In genomic region chr6:70921274-70922074, GRCm38 (mm10) we compare ENCODE assay signal across 8 mouse cellular contexts. TPM values are rescaled to one million over a fixed set of nuclear protein-coding genes. Genes with fewer than 3 reads are reported as not detected.
DNase-seq lines count a peak whose midpoint lies in the region; ATAC-seq and TF ChIP-seq lines count a peak whose summit lies in the region.

No protein-coding gene starts in this region.

- WGBS in heart, embryonic 16.5 days: 8% methylated on average over 22 of the region's 22 CpGs

- peak overlapping the region; percentile 21; the same call in 1 of the 2 replicates for H3K4me3 ChIP-seq in E14TG2a.4 (replicated peaks; ENCODE audit: low read length)
- no peak overlapping the region for H3K4me3 ChIP-seq in heart, embryonic 16.5 days (ENCODE audit: low read length)

- TF ChIP-seq CTCF in E14TG2a.4 (conservative IDR thresholded peaks at IDR 0.05; ENCODE audit: low read length): peak; percentile 91

- no peaks in the 10 kb centered on the region for H3K36me3 ChIP-seq in E14TG2a.4 (ENCODE audit: insufficient read depth, low read length)
- H3K36me3 ChIP-seq in heart, embryonic 16.5 days (ENCODE audit: control insufficient read depth, insufficient read depth): no peaks in the 10 kb centered on the region

- H3K9ac ChIP-seq in heart, embryonic 16.5 days (ENCODE audit: low read length): no peak overlapping the region

- DNase-seq in adrenal gland, postnatal 10 days: peak; percentile 55
- DNase-seq in embryo, embryonic 9.5 days (ENCODE audit: extremely low spot score): peak; percentile 72
- peak; percentile 43 for DNase-seq in kidney, postnatal 14 days
- DNase-seq in lung, adult 18-20 months: peak; percentile 6 to 24

- H3K27ac ChIP-seq in heart, embryonic 16.5 days (ENCODE audit: low read length): no peak overlapping the region

- peaks cover 10% of the 10 kb centered on the region for H3K4me1 ChIP-seq in E14TG2a.4 (replicated peaks; ENCODE audit: low read depth, low read length)
- no peaks in the 10 kb centered on the region for H3K4me1 ChIP-seq in heart, embryonic 16.5 days (ENCODE audit: control insufficient read depth, insufficient read depth, low read length)

- H3K4me2 ChIP-seq in heart, embryonic 16.5 days (ENCODE audit: low read depth, low read length): peak overlapping the region; percentile 49

- peaks cover 29% of the 10 kb centered on the region for H3K27me3 ChIP-seq in E14TG2a.4 (ENCODE audit: insufficient read depth, low read length)
- peaks cover 3% of the 10 kb centered on the region; the same call in 1 of the 2 replicates for H3K27me3 ChIP-seq in heart, embryonic 16.5 days (ENCODE audit: control insufficient read depth, insufficient read depth, low read length)

- no peaks in the 10 kb centered on the region for H3K9me3 ChIP-seq in E14TG2a.4 (ENCODE audit: low read length)
- no peaks in the 10 kb centered on the region for H3K9me3 ChIP-seq in heart, embryonic 16.5 days (replicated peaks; ENCODE audit: control insufficient read depth, low read length)

- ATAC-seq in heart, embryonic 16.5 days (replicated peaks; ENCODE audit: extremely low read depth, insufficient read depth, low FRiP score): no peak
- ATAC-seq in neutrophil, adult 5-6 weeks (ENCODE audit: extremely low read depth, insufficient number of reproducible peaks, low FRiP score, poor library complexity, severe bottlenecking): 0 out of 2 replicates have a peak, but pooled peaks have one; percentile 30
- no peak; the same call in 1 of the 2 replicates for ATAC-seq in monocyte, adult 5-6 weeks (replicated peaks; ENCODE audit: insufficient number of reproducible peaks, low FRiP score, low TSS enrichment, poor library complexity, severe bottlenecking)

RNA-seq across cellular contexts. Expression of gene Tex37, which starts 2.7 kb away (rescaled TPM):
- total RNA-seq in adrenal gland, postnatal 10 days (2021): not detected
- polyA plus RNA-seq in heart, embryonic 16.5 days (2015; fragmentation: Nextera tagmentation; extraction: Ambion mirVana): not detected in 2 replicates
- not detected in 2 replicates for total RNA-seq in neutrophil, adult 5-6 weeks (2017)
- total RNA-seq in monocyte, adult 5-6 weeks (2017): not detected in 3 replicates

RNA-seq across cellular contexts. Expression of gene Foxi3, which starts 34.9 kb away (rescaled TPM):
- total RNA-seq in adrenal gland, postnatal 10 days (2021): not detected
- polyA plus RNA-seq in heart, embryonic 16.5 days (2015; fragmentation: Nextera tagmentation; extraction: Ambion mirVana): not detected in 2 replicates
- not detected in 2 replicates for total RNA-seq in neutrophil, adult 5-6 weeks (2017)
- total RNA-seq in monocyte, adult 5-6 weeks (2017): not detected in 3 replicates

Comparison
In these comparisons a context has a peak if more than half of its experiments do, and no peak if none do; other contexts are left out.
1. DNase-seq: peak in every context shown above with its lines; median percentile 72 in embryo, embryonic 9.5 days; 55 in adrenal gland, postnatal 10 days; 43 in kidney, postnatal 14 days; 15 in lung, adult 18-20 months.